Mouse (Mus musculus): Measurements from ENCODE around the gene Folr1. TPM values are rescaled to one million over a fixed set of nuclear protein-coding genes. Genes with fewer than 3 reads are reported as not detected.

The Folr1 gene
- total RNA-seq (2021), result 1 to 10 TPM in 1 of 2 experiments, under 1 TPM in 1; 0.89 to 2.8 TPM
- long read RNA-seq, experiment 1, result 0 reads
- long read RNA-seq, experiment 2, result 0 reads

DNA sequence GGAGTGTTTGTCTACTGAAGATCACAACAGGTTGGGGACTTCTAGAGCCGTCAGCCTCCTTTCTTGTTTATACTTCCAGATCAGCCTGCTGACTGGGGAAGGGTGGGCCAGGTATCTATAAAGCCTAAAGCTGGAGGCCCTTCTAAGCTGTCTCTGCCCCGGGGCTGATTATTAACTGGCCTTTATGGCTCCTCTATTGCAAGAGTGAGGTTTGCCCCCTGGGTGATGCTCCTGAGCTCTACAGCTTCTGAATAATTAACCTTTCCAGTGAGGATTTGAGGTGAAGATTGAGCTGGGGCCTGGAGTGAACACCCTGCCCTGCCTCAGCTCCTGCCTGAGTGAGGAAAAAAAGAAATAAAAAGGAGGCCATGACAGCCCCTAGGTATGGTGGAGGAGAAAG lies at the start of gene Folr1:
Gene Folr1, minus strand, starts transcription at position 160 of the 400 bp plus-strand sequence.
- DNase-seq (ENCODE audit: low spot score), result no peak

DNA sequence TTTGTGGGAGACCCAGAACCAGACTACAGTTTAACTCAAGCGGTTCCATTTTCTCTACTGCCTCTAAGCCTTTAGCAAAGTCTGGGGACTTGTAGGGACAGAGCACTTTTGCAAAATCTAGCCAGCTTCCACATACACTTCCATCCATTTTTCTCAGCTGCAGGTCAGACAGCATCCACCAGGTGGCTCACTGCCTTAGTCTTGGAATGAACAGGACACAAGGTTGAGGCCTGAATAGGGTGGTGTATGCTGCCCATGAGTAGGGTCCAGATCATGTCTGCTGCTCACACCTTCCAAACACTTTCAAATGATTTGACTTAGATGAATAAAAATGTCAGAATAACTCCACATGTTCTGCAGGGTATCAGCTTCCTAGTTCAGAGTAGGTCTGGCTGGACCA lies 47.5 kb upstream of the Folr1 start:
- peak; percentile 53 for DNase-seq (ENCODE audit: low spot score)

DNA sequence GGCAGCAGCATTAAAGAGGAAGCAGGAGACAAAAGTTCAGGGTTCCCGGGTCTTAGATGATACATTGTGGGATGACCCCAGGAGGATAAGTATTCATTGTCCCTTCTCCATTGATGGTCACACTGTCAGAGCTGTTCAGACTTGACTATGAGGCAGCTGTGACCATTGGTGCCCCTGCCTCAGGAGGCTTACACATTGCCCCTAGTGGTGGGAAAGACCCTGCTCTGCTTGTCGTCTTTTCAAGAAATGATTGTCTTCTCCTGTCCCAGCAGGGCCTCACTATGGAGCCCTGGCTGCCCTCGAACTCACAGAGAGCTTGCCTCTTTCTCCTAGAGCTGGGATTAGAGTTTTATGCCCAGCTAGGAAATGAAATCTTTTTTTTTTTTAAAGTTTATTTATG lies 41.4 kb upstream of the Folr1 start:
- no peak for DNase-seq (ENCODE audit: low spot score)

DNA sequence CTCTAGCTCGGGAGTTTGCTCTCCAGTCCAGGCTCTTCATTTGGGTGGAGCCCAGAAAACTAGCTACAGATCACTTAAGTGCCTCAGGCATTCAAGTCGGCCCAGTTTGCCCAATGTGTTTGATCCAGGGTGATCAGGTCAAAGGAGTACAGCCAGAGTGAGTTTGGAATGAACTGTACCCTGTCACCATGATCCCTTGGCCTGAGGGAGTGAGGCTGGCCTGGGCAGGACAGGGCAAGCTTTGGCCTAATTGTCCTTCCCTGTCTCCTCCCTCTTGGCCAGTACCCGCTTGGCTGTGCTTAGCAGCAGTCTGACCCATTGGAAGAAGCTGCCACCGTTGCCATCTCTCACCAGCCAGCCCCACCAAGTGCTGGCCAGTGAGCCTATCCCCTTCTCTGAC lies 39.5 kb upstream of the Folr1 start:
- DNase-seq (ENCODE audit: low spot score), result peak; percentile 72

DNA sequence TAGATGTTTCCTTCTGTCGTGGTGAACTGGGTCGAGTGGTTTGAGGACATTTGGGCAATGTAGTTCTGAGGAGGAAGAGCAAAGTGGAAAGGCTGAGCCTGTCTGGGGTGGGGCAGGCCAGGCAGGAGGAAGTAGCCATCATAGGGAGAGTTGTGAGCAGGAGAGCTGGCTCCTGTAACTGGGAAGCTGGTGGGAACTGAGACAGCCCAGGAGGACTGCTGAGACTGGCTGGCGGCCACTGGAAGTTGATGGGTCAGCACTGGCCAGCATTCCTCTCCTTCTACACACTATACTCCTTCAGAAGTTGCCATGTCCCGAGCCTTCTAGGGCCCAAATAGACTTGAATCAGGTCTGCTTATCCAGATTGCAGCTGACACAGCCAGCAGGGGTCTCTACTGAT lies 37.8 kb upstream of the Folr1 start:
- peak; percentile 64 for DNase-seq (ENCODE audit: low spot score)

DNA sequence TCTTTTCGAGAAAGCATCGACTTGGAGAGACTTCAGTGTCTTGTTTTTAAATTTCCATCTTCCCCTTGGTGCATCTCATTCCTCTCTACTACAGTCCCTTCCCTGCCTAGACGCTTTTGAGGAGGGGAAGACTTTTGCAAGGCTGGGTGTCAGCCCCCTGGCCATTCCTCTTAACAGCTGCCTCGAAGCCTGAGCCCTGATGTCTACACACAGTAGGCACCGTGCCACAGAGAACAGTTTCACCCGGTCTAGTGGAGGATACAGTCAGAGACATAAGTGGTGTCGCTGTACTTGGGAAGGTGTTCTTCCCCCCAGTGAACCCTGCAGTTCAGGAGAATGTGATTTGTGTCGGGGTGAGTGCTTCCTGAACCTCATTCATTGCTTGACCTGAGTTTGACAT lies 36.1 kb upstream of the Folr1 start:
- no peak for DNase-seq (ENCODE audit: low spot score)

DNA sequence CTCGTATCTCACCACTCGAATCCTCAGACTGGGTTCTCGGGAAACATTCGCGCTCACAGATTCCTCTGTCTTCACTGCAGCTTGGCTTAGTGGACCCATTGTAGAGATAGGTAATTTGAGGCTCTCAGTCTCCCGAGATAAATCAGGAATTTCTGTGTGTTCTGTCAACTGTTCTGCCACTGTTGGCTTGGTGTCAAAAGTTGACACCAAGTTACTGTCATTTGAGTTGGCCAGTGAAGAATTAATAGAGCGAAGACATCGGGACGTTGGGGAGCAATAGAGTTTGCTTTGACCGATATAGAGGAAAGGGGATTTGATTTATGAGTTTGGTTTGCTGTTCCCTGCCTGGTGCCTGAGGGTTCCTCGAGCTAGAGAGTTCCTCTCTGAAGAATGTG lies 35.7 kb upstream of the Folr1 start, which contains the start of gene Tomt:
Gene Tomt, minus strand, starts transcription at position 73 of the 395 bp plus-strand sequence.
- DNase-seq (ENCODE audit: low spot score), result no peak

DNA sequence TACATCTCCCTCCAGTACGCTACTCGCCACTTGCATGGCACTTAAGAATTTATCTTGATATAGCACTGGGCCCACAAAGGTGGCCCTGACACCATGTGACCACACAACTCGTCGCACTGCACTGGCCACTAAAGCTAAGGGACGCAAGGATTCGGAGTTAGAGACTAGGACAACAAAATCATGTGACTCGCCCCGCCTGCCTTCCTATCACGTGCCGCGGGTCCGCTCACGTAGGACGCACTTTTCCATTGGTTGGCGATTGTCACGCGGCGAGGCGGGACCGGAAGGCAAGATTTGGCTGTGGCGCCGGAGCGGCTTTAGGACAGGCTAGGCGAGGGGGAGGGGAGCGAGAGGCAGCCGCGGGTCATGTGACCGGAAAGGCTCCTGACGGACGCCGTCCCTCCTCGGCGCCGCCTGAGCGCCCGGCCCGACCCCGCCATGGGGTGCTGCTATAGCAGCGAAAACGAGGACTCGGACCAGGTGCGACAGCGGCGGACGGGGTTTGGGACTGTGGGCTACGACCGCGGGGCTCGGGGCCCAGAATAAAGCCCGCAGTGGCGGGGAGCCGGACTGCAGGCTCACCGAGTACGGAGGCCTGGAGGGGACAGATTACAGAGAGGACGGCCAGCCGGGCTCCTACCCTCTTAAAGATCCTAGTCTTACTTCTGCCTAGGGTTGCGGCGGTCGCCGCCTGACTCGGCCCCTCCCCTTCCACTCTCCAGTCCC lies 35.1 kb upstream of the Folr1 start, which contains the start of gene Lamtor1:
Gene Lamtor1, plus strand, starts transcription at position 344 of the 726 bp plus-strand sequence.
- peak; percentile 100 for DNase-seq (ENCODE audit: low spot score)

DNA sequence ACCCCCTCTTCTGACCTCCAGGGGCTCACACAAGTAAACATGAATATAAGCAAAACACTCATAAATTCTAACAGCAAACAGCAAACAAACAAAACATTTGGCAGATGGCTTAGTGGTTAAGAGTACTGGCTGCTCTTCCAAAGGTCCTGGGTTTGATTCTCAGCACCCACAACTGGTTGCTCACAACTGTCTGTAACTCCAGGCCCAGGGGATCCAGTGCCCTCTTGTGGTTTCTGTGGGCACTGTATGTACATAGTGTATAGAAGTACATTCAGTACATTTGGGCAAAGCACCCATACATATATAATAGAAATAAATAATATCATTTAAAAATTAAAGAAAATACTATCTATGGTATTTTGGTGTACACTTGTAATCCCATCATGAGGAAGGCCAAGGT lies 32.3 kb upstream of the Folr1 start:
- no peak for DNase-seq (ENCODE audit: low spot score)

DNA sequence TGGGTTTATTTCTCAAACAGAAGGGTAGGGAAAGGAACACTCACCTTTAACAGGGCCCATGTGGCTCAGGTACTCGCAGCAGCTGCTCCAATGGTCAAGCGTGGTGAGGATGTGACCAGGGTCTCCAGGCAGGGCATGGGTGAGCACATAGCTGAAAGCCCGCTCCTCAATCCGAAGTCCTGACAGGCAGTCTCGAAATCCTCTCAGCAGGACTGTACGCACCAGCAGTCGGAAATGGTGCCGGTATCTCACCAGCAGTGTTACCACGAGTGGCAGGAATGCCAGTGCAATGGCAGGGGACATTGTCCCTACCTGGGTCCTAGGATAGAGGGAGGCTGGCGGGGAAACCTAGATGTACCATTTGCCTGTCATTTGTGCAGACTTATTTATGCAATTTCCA lies 31.4 kb upstream of the Folr1 start:
- no peak for DNase-seq (ENCODE audit: low spot score)

DNA sequence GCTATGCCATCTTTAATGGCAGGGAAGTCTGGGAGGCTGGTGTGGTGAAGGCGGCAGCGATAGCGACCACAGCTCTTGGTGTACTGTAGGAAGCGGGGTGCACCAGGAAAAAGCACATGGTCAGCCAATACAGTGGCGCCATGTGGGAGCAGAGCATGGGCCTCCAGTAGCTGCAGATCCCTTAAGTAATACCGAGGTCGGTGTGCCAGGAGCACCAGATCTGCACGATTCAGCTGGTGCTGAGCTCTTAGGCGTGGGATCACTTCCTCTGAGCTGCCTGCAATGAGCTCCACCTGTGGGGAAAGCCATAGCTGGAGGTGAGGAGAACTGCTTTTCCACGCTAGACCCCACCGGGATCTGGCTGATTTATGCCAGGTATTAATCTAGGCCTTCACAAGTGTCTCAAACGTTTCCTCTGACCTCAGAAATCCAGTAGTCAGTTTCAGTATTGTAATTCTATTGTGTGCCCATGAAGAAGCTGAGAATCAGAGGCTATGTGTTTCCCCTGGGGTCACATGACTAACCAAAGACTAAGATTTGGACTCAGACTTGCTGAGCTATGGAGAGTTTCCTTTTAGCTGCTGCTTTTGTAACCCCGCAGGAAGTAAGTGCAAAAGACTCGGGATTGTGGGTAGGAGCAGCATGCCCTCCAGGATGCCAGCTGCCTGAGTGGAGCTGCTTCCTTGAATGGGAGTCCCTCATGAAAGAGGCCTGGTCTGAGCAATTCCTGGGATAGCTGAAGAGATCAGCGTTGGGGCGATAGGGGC lies 29.9 kb upstream of the Folr1 start:
- no peak for DNase-seq (ENCODE audit: low spot score)

DNA sequence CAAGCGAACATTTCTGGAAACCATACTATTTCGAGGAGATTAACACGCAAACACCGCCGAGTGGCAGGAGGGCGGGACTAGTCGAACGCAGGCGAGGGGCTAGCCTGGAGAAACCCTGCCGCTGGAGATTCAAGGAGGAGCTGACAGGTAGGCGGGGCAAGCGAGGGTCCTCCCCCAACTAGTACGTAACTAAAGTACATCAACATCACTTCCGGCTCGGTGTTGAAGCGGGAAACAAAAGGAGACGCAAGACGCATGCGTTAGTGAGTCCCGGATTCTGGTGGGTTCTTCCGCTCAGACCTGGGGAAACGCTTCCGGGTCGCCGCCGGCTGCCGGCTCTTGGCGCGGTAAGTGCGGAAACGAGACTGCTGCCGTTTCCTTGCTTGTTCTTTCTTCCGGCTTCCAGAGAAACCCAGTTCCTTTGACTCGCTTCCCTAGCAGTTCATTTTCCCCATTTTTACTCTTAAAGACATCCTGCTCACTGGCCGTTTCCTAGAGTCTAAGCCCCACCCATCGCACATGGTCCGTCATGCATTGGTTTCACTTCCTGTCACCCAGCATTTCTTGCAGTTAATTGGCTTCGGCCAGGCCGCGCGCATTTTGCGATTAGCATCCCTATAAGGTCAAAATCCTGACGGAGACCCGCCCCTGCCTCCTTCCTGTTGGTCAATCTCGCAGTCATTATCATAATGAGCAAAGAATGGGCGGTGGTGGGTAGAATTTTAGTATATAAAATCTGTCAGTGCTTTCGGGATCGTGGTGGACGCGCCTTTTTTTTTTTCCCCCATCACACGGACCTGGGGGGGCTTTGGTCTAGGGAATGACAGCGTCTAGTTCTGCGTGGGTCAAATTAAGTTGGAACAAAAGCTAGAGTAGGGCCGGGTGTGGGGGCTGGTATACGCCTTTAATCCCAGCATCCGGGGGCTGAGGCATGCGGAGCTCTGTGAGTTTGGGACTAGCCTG lies 25.8 kb upstream of the Folr1 start:
- peak; percentile 98 for DNase-seq (ENCODE audit: low spot score)

DNA sequence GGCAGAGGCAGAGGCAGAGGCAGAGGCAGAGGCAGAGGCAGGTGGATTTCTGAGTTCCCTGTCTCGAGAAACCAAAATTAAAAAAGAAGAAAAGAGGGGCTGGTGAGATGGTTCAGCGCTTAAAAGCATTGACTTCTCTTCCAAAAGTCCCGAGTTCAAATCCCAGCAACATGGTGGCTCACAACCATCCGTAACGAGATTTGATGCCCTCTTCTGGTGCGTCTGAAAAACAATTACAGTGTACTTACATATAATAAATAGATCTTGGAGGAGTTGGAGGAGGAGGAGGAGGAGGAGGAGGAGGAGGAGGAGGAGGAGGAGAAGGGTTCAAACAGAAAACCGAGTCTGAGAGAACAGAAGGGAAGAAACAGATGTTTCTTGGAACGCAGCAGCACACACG lies 25.1 kb upstream of the Folr1 start:
- no peak for DNase-seq (ENCODE audit: low spot score)

DNA sequence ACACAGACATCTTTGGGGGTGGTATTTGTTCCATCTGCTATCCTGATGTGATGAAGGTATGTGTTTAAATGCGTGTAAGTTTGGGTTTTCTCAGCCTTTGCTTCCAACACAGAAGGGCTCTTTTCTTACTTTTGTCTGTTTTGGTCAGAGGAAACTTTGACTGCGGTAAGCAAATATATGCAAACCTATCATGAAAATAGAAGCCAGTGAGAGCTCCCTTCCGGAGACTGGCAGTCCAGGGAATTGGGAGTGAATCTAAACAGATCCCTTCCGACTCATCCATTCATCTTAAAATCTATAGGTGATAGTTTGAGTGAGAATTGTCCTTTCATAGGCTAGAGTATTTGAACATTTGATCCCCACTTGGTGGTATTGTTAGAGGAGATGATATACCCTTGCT lies 17.9 kb upstream of the Folr1 start:
- DNase-seq (ENCODE audit: low spot score), result no peak

DNA sequence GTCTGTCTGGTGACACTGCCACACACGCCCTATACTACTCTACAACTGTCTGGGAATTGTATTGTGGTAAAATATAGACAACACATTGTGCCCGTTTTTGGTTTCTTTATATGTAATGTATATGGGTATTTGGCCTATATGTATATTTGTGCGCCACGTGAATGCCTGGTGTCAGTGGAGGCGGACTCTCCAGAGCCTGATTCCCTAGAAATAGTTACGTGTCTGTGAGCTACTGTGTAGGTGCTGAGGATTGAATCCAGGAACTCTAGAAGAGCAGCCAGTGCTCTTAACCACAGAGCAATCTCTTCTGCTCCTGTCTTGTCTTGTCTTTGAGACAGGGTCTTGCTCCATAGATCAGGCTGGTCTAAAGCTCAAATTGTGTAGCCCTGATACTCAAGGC lies 15.7 kb upstream of the Folr1 start:
- no peak for DNase-seq (ENCODE audit: low spot score)

DNA sequence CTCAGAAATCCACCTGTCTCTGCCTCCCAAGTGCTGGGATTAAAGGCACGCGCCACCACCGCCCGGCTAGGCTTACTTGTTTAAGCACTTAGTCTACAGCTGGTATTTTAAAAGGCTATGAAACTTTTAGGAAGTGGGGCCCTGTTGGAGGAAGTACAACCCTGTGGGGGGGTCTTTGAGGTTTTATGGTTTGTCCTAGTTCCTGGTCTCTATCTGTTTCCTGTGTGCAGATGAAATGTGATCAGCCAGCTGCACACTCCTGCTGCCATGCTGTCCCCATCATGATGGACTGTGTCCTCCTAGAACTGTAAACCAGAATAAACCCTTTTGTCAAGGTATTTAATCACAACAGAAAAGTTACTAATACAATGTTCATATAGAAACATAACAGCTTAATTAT lies 13.6 kb upstream of the Folr1 start:
- DNase-seq (ENCODE audit: low spot score), result no peak

DNA sequence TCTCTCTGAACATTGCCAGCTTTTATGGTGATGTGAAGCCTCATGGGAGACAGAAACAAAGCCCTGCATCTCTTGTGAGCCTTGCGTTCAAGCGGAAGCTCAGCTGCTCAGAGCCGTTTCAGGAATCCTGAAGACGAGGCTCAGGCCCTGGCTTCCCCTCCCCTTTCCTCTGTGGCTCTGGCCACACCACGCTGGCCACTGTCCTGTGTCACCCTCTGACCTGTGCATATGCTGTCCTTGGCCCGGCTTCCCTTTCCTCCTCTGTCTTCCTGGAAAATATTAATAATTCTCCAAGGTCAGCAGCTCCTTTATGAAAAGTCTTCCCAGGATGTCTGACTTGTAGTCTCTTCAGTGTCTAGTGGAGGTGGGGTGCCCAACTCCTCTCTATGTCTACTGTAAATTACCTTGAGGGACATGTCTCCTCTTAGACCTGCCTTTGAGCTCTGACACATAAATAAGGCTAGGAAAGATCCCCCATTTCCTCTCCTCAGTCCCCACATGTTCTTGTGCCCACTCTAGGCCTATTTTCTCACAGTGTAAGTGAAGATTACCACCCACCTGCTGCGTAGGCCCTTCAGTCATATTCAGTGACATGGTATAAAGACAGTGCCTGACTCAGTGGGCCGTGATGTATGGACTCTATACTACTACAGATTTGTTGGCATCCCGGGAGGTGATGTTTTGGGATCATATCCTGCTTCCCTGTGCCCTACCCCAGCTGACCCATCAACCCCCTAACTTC lies 12.0 kb upstream of the Folr1 start:
- DNase-seq (ENCODE audit: low spot score), result no peak

DNA sequence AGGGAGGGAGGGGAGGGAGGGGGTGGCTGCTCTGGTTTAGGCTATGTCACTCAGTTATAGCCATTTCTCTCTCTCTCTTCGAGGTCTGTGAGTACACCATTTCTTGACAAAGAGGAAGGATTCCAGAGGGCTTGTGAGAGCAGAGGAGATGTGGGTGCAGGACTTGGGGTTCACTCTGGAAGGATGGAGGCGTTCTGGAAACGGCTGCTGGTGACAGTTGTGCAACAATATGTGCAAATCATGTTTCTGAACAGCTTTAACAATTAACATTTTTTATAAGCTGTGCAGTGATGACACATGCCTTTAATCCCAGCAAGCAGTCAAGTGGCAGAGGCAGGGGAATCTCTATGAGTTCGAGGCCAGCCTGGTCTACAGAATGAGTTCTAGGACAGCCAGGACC lies 10.3 kb upstream of the Folr1 start:
- DNase-seq (ENCODE audit: low spot score), result no peak

DNA sequence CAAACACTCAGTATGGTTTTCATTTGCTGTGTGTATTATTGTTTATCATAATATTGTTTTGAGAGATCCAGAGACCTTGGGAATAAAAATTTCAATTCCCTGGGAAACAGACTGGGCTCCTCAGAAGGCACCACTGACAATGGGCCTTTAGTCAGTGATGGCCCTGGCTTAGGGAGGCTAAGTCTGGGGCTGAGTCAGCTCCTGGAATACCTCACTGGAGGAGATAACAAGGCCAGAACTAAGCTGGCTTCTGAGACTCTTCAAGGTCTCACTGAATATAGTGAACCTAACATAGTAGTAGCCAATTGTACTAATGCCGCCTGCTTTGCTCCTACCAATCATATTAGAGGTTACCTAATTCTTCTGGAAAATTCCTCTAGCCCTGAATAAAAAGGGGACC lies 5.4 kb upstream of the Folr1 start:
- no peak for DNase-seq (ENCODE audit: low spot score)

DNA sequence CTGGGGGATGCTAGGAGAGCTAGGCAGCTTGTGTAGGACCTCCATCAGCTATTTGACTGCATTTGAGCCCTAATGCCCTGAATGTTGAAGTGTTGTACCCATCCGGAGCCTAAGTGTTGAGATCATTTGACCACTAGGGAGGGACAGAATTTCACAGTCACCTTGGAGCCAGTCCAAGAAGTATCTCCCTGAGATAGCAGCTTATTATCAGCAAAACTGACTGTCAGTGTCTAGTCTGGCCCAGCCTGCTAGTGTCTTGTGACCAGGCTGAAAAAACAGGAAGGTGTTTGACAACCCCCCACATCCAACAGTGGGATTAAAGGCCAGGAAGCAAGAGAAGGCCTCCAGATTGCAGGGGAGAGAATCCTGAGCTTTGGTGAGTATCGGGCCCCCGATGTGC lies 708 bp upstream of the Folr1 start:
- DNase-seq (ENCODE audit: low spot score), result no peak

DNA sequence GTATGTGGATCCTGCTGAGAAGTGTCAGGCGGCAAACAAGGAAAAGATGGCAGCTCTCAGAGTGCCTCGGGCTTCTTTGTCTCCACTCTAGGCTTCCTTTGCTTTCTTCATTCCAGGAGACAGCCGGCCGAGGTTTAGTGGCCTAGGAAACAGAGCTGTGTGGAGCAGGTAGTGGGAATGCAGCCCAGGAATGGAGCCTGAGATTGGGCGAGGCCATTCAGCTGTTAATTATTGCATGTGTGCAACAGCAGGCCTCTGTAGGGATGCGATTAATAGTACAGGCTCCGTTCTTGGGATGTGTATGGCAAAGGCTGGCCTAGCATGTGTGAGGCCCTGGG lies 1.5 kb downstream of the Folr1 start:
- DNase-seq (ENCODE audit: low spot score), result no peak

All from gastrocnemius, adult 18-20 months (tissue).